Mouse (Mus musculus): ENCODE results near the gene Clic4. TPM values are rescaled to one million over a fixed set of nuclear protein-coding genes. Genes with fewer than 3 reads are reported as not detected.

Clic4 gene
- polyA plus RNA-seq, 1 experiment, result 30.2 TPM

DNA sequence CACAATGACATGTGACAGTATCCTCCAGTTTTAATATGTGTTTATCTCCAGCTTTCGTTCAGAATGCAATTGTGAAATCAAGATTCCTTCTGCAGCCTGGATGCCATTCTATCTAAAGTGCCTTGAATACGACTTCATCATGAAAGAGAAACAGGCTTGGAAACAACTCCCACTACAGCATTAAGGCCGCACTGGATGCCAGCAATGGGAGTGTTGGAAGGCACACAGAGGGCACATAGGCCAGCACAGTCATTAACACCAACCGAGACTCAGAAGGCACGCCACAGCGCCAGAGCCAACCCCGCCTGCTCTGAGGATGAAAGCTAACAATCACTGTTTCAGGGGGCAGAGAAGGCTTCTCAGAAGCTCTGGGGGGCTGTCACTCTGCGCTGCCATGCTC is 37.1 kb downstream of the Clic4 start:
- TF ChIP-seq GATA1 (IDR thresholded peaks at IDR 0.05; ENCODE audit: low read length), result no peak

DNA sequence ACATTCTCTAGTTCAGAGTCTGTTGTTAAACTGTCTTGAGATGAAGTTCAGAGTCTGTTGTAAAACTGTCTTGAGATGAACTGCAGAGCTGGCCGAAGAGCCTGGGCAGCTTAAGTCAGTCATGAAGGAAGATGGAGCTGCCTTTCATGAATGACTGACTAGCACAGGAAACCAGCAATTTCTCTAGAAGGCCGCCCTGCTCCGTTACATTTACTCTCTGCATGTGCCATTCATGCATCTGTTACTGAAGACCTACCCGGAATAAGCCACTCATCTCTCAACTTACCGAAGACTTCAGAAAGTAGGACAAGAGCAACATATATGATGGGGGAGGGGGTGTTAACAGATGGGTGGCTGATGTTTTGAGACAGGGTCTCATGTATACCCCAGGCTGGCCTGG is 40.1 kb downstream of the Clic4 start:
- no peak for TF ChIP-seq GATA1 (IDR thresholded peaks at IDR 0.05; ENCODE audit: low read length)

DNA sequence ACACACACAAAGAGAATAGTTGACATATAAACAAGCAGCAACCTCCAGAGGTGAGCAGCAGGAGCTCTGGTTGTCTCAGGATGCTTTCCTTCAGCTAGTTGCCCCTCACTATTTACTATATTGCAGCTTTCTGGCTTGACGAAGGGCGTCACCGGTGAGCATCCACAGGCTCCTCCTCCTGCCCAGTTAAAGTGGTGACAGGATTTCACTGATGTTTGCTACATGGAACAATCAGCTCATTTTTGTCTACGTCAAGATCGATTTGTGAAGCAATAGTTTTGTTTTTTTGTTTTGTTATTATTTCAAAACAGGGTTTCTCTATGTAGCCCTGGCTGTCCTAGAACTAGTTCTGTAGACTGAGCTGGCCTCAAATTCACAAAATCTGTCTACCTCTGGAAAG is 41.1 kb downstream of the Clic4 start:
- no peak for TF ChIP-seq GATA1 (IDR thresholded peaks at IDR 0.05; ENCODE audit: low read length)

DNA sequence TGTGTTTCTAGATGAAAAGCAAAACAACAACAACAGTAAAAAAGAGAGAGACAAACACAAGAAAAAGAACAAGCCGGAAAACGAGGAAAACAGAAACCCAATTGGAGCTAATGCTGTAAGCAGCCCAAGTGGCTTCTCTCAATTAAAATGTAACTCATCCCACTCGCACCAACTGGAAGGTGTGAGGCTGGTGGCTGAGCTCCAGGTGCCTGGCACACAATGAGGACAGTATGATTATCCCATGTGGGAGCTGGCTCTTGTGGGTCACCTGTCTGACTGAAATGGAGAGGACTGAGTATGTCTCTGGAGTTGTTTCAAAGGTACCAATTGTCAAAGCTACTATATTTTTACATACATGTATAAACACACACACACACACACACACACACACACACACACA is 41.5 kb downstream of the Clic4 start:
- no peak for TF ChIP-seq GATA1 (IDR thresholded peaks at IDR 0.05; ENCODE audit: low read length)

DNA sequence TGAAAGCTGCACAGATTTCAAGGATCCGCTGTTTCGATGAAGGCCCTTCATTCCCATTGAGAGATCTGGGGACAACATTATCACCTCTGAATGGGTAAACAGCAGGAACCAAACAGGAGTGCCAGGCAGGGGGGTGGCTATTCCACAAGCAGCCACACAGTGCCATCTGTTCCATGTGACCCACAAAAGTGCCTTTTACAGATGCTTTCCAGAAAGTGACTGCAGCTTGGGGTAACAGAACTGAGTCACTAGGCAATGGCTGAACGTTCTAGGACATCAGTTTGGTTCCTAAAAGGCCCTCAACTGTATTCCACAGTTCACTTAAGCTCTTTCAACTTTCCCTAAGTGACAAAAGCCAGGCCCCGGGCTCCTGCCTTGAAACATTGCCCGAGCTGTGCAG is 42.0 kb downstream of the Clic4 start:
- no peak for TF ChIP-seq GATA1 (IDR thresholded peaks at IDR 0.05; ENCODE audit: low read length)

DNA sequence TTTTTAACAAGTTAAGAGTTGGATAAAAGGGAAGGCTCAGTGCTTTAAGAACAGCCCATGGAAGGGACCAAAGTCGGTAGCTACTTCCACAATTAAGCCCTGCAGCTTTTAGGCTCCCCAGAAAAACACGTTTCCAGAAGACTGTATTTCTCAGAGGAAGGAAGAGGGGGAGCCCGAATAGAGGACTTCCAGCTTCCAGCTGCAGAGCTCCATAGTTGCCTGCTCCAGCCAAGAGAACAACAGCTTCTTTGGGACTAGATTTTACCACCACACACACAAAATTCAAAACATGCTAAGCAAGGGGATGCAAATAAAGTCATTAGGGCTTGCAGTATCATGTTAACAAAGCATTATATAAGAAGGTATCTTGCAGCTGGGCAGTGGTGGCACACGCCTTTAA is 42.7 kb downstream of the Clic4 start:
- no peak for TF ChIP-seq GATA1 (IDR thresholded peaks at IDR 0.05; ENCODE audit: low read length)

DNA sequence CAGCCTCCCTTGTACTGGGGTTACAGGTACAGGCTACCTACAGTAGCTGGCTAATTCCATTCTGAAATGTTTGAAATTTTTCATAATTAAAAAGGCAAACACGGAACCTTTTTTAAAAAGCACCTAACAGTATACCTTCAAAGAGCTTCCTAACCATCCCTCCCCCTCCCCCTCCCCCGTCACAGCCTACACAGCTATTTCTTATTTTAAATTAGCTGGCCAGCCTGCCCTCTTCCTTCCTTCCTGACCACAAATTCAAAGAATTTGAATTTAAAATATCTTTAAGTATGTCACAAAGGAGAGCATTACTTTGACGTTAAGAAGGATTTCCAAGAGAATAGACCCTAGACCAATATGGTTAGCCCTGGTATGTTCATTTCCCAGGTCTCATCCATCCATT is 44.5 kb downstream of the Clic4 start:
- TF ChIP-seq GATA1 (IDR thresholded peaks at IDR 0.05; ENCODE audit: low read length), result no peak

DNA sequence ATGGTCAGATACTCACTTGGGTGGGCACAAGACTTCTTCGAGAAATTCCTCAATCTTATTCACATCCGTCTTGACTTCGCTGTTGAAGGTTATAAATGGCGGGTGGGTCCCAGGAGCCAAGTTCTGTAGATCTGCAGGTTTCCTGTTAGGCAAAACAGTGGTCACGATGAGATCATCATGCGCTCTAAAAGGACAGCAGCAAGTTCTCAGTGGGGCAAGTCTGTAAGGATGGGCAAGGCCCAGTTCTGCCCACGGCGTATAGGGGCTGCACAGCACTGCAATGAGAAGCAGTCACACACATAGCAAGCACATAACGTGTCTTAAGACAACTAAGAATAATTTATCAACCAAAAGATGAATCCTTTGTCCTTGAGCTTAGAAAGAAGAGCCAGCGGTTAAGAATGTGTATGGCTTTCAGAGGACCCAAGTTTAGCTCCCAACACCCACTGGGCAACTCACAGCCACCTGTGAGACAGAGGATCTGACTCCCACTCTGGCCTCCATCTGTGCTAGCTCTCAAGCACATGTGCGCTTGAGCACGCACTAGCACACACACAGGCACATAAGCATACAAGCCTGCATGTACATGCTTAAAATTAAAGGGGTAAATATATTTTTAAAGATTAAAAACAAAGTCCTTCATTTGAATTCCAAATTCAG is 46.5 kb downstream of the Clic4 start:
- no peak for TF ChIP-seq GATA1 (IDR thresholded peaks at IDR 0.05; ENCODE audit: low read length)

DNA sequence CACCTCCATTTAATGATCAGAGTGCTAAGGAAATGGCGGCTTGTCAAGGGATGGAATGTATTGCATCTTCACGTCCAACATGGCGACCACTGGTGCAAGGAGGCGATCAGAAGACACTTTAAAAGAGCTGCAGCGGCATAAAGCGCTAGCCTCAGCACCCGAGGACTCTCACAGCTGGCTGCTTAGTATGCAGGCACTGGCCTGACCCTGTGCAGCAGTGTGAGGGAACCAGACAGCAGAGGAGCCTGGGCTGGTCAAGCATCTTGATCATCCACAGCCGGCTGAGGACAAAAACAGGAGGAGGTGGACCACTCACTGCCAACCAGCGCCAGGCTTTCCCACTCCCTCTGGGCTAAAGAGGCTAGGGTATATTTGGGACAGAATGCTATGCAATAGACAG is 48.8 kb downstream of the Clic4 start:
- TF ChIP-seq GATA1 (IDR thresholded peaks at IDR 0.05; ENCODE audit: low read length), result no peak

DNA sequence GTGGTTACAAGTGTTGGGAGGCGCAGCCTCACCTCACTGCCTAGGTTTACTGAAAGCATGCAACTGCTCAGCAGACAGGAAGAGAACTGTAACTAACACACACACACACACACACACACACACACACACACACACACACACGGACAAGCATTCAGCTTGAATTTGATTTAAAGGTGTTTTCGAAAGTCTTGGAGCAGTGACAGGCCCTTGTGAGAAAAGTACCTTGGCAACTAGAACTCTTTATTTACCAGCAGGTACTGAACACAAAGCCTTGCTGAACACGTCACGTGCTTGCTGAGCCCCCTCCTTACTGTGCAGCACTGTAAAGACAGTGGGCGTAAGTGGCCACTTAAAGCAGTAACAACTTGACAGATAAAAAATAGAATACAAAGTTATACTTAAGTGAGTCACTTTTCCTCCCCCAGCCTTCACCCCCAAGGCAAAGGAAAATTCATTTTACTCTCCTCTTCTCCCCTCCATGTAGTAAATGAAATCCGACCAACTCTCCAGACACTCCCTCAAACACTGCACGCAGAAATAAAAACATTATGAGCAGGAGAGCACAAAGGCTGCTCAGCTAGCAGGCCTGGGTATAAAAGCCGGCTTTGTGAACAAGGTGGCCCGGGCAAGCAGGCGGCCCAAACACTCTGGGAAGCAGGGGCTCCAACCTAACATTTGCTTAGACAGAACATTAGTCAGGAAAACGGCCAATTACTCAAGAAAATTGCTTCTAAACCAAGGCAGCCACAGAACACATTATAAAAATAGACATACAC is 50.8 kb downstream of the Clic4 start:
- TF ChIP-seq GATA1 (IDR thresholded peaks at IDR 0.05; ENCODE audit: low read length), result no peak

DNA sequence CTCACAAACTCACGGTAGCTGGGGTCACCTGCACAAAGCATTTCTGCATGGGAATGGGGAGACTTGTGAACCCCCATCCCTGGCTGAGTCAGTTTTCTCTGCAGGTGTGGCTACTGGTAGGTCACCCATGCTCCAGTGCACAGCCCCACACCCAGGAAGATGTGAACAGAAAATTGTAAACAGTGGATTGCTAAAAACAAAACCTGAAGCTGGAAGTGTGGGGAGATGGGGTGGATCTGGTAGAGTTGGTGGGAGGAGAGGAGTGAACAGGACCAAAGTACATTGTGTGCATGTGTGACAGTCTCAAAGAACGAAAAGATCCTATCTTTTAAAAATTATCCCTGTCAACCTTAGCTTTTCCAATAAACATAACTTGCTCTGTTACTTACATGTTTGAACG is 52.0 kb downstream of the Clic4 start:
- no peak for TF ChIP-seq GATA1 (IDR thresholded peaks at IDR 0.05; ENCODE audit: low read length)

DNA sequence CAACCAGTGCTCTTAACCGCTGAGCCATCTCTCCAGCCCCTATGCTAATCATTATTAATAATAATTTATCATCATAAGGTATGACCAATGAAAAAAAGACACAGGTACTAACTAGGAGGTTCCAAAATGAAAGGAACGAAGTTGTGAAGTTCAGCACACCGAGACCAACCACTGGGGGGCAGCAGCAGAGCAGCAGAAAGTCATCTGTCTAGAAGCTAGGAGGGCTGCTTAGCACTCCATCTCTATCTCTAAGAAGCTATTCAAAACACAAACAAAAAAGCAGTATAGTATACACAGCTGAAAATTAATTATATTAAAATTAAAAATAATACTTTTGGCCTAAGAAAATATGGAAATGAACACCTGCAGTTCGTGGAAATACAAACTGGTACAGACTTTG is 53.0 kb downstream of the Clic4 start:
- no peak for TF ChIP-seq GATA1 (IDR thresholded peaks at IDR 0.05; ENCODE audit: low read length)

DNA sequence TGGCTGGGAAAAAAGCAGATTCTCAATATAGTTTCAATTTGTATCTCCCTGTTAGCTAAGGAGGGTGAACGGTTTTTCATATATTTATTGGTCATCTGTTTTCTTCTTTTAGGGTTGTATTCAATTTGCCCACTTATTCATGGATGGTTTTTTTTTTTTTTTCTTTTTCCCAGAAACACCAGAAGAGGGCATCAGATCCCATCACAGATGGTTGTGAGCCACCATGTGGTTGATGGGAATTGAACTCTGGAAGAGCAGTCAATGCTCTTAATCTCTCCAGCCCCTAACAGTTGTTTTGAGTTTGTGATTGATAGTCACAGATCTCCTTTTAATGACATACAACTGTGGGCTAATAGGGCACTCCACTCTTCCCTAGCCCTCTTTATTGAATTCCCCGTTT is 62.8 kb downstream of the Clic4 start:
- TF ChIP-seq GATA1 (IDR thresholded peaks at IDR 0.05; ENCODE audit: low read length), result no peak

DNA sequence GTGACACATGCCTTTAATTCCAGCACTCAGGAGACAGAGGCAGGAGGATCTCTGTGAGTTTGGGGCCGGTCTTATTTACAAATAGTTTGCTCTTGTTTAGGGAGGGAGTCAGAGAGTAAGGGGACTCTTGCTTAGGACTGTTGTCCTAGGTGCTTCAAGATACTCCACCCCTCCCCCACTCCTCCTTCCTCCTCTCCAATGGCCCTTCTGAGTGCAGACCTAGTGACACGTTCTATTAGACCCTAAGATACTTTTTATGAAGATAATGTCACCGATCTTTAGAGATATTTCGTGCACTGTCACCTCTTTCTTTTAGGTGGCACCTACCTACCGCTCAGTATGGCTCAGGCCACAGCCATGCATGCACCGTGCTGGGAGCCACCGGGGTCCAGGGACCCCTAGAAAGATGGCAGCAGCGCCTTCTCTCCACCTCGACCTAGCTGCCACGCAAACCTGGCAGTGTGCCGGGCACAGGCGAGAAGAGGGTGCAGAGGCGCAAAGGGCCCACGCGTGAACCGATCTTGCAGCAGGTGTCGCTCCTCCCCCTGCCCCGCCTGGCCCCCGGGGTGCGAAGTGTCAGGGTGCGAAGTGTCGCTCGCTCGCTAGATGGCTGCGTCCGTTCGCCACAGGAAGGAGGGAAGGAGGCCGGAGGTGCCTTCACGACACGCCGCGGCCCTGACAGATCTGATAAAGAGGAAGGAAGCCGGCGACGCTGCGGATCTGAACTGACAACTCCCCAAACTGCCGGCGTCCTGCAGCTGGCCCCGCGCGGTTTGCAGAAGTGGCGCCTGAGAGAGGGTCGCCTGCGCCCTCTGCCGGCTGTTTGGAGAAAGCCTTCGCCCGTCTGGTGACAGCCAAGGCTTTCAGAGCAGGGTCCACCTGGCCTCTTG is 66.7 kb downstream of the Clic4 start:
- no peak for TF ChIP-seq GATA1 (IDR thresholded peaks at IDR 0.05; ENCODE audit: low read length)

DNA sequence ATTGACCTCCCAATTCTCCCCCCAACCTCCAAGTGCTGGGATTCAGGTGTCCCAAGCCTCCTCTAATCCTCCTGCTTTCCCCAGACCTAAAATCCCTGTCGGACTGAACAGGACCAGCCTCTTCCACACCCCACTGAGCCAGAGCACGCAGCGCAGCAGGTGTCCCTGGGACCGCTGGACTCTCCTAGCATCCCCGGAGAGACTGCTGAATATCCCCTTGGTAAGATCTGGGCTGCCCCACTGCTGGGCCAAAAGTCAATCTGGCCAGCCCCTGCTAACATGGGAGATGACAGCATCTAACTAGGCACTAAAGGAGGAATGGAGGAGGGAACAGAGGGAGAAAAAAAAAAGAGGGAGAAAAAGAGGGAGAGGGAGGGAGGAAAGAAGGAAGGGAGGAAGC is 67.4 kb downstream of the Clic4 start:
- TF ChIP-seq GATA1 (IDR thresholded peaks at IDR 0.05; ENCODE audit: low read length), result no peak

DNA sequence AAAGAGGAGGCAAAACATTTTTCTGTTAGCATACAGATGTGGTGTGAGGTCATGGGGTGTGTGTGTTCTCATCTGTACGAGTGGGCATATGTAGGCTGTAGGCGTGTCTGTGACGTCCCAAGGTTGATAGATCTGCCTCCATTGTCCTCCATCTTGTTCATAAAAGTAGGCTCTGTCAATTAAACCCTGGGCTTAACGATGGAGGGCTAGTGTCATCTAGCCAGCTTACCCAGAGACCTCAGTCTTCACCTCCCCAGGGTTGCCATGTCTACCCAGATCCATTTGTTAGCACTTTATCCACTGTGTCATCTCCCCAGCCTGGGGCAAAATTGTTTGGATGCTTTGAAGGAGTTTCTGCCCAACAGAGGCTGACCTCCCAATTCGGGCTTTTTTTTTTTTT is 67.9 kb downstream of the Clic4 start:
- TF ChIP-seq GATA1 (IDR thresholded peaks at IDR 0.05; ENCODE audit: low read length), result no peak
